Mouse (Mus musculus) gastrocnemius, postnatal 36 days (tissue): ENCODE results near the gene Akap2. TPM values are rescaled to one million over a fixed set of nuclear protein-coding genes. Genes with fewer than 3 reads are reported as not detected.

Experiments
- DNase-seq, 2 experiments: peaks; one replicate each; pipeline ENCODE4 v3.0.0; 2022
- intact Hi-C: fragments of 180-260 bp; cut with DNase I; formaldehyde crosslinking; loops from one replicate; pipeline ENCODE4 v1.15.1; 2025
- total RNA-seq, 2 experiments: library from RNA; stranded (reverse); gene quantifications; 2 replicates each; pipeline ENCODE4 v1.2.3; 2021

Akap2 gene
- total RNA-seq, 2 experiments from 2014 or later: 29.6 to 35.6 TPM

- intact Hi-C loops: no loop called here
- DNase-seq: no peak
Measured at GRCm38 (mm10) chr4:57892001-57892586, 174.6 kb downstream of the Akap2 start.

GRCm38 (mm10) chr4:57895140-57895539 is 177.7 kb downstream of the Akap2 start:
- intact Hi-C loops: no loop called here
- DNase-seq: no peak

- intact Hi-C loops: no loop called here
- no peak for DNase-seq
Measured at GRCm38 (mm10) chr4:57895902-57896301, 178.4 kb downstream of the Akap2 start.

GRCm38 (mm10) chr4:57896631-57897030 is 179.2 kb downstream of the Akap2 start:
- DNase-seq: no peak
- intact Hi-C loops: no loop called here

- peak in 1 of 2 experiments; percentile 32 for DNase-seq
- intact Hi-C loops: loop anchor here (10.0 kb wide), 1 partner anchor 354 kb away; no protein-coding TSS in a partner anchor
Measured at GRCm38 (mm10) chr4:57901210-57901609, 183.8 kb downstream of the Akap2 start.

GRCm38 (mm10) chr4:57902619-57903018 is 185.2 kb downstream of the Akap2 start:
- intact Hi-C loops: loop anchor here (10.0 kb wide), 1 partner anchor 352 kb away; no protein-coding TSS in a partner anchor
- no peak for DNase-seq

- intact Hi-C loops: loop anchor here (10.0 kb wide), 1 partner anchor 351 kb away; no protein-coding TSS in a partner anchor
- peak; percentile 27 to 31 for DNase-seq
Measured at GRCm38 (mm10) chr4:57904211-57904610, 186.8 kb downstream of the Akap2 start.

- no peak for DNase-seq
Measured at GRCm38 (mm10) chr4:57904638-57905037, 187.2 kb downstream of the Akap2 start.

GRCm38 (mm10) chr4:57906708-57907107 is 189.3 kb downstream of the Akap2 start:
- intact Hi-C loops: loop anchor here (10.0 kb wide), 1 partner anchor 348 kb away; no protein-coding TSS in a partner anchor
- DNase-seq: no peak

More at GRCm38 (mm10) chr4:57904638-57905037, 187.2 kb downstream of the Akap2 start:
- intact Hi-C loops: loop anchor here (10.0 kb wide), 1 partner anchor 350 kb away; no protein-coding TSS in a partner anchor

- no peak for DNase-seq
- intact Hi-C loops: loop anchor here (10.0 kb wide), 1 partner anchor 346 kb away; no protein-coding TSS in a partner anchor
Measured at GRCm38 (mm10) chr4:57908860-57909259, 191.4 kb downstream of the Akap2 start.

GRCm38 (mm10) chr4:57913021-57913420 is 195.6 kb downstream of the Akap2 start:
- no peak for DNase-seq
- intact Hi-C loops: no loop called here

GRCm38 (mm10) chr4:57914193-57915190 is 197.0 kb downstream of the Akap2 start:
- no peak for DNase-seq
- intact Hi-C loops: no loop called here

GRCm38 (mm10) chr4:57915216-57915965 is 197.9 kb downstream of the Akap2 start:
- intact Hi-C loops: no loop called here
- DNase-seq: peak in 1 of 2 experiments; percentile 25

- no peak for DNase-seq
- intact Hi-C loops: no loop called here
Measured at GRCm38 (mm10) chr4:57916201-57916661, 198.8 kb downstream of the Akap2 start, which contains the start of gene D630039A03Rik. D630039A03Rik (minus strand) TSS chr4:57916297.

- intact Hi-C loops: no loop called here
Measured at GRCm38 (mm10) chr4:57916711-57917110, 199.3 kb downstream of the Akap2 start.

GRCm38 (mm10) chr4:57919494-57920423 is 202.3 kb downstream of the Akap2 start:
- DNase-seq: no peak
- intact Hi-C loops: no loop called here

More at GRCm38 (mm10) chr4:57916711-57917110, 199.3 kb downstream of the Akap2 start:
- DNase-seq: no peak

GRCm38 (mm10) chr4:57920522-57920921 is 203.1 kb downstream of the Akap2 start:
- intact Hi-C loops: no loop called here
- no peak for DNase-seq

- intact Hi-C loops: no loop called here
- no peak for DNase-seq
Measured at GRCm38 (mm10) chr4:57922171-57922570, 204.7 kb downstream of the Akap2 start.

- DNase-seq: no peak
- intact Hi-C loops: no loop called here
Measured at GRCm38 (mm10) chr4:57924556-57925071, 207.2 kb downstream of the Akap2 start.
